Mouse (Mus musculus) spleen, postnatal 0 days (tissue): ENCODE data around the gene Gm20777. TPM values are rescaled to one million over a fixed set of nuclear protein-coding genes. Genes with fewer than 3 reads are reported as not detected.

Experiments used
- polyA plus RNA-seq: library from polyadenylated mRNA; unstranded; fragments of >200 nt; fragmentation: Nextera tagmentation; extraction: Ambion mirVana; gene quantifications from 2 replicates; pipeline ENCODE4 v1.2.1, GENCODE M21; 2015

The Gm20777 gene
- polyA plus RNA-seq: not detected in 2 replicates

GRCm38 (mm10) chrY:10752350-10752749 lies at the start of gene Gm20777:
TSS of gene Gm20777 (minus strand) at chrY:10752450.

Other genes with a start within 250 kb of the Gm20777 start
- gene Gm20737, start 216.4 kb downstream of the Gm20777 start, polyA plus RNA-seq: not detected in 2 replicates
- not detected in 2 replicates for gene Gm21775, start 199.0 kb downstream of the Gm20777 start, polyA plus RNA-seq
- not detected in 2 replicates for gene Gm21900, start 136.1 kb downstream of the Gm20777 start, polyA plus RNA-seq